In genomic region chr10:77839006-77839405, GRCm38 (mm10) we compare ENCODE assay signal across 27 mouse cellular contexts. TPM values are rescaled to one million over a fixed set of nuclear protein-coding genes. Genes with fewer than 3 reads are reported as not detected.
"Had no signal": no experiment of that assay in that cellular context is flagged by ENCODE, and none has a peak within 500 bp of the region (broad histone marks: within the 10 kb centered on the region; RNA-seq: fewer than 3 reads in every experiment).

No protein-coding gene starts in this region.

- DNase-seq: gastrocnemius, adult 2 months; gastrocnemius, postnatal 10 days; gastrocnemius, postnatal 25 days; heart, adult 18-20 months; heart, postnatal 14 days; heart, postnatal 36 days; kidney, adult 11 months; kidney, adult 2 months; kidney, adult 9 months; kidney, postnatal 14 days; kidney, postnatal 36 days; layer of hippocampus, adult 9-11 months; layer of hippocampus, postnatal 36 days; left cerebral cortex, postnatal 4 days had no signal

RNA-seq across cellular contexts. Expression of gene Krtap10-10, which starts 3.3 kb away (rescaled TPM):
- total RNA-seq: gastrocnemius, adult 2 months; gastrocnemius, postnatal 10 days; gastrocnemius, postnatal 25 days; gastrocnemius, postnatal 4 days; heart, adult 18-20 months; heart, adult 8-10 months; heart, postnatal 14 days; heart, postnatal 36 days; hematopoietic stem cell, adult 5-6 weeks; hindbrain, postnatal 0 days; layer of hippocampus, adult 18-20 months; layer of hippocampus, adult 8-10 months; layer of hippocampus, postnatal 14 days; layer of hippocampus, postnatal 36 days; left cerebral cortex, adult 18-20 months; left cerebral cortex, adult 8-10 months; left cerebral cortex, postnatal 10 days; left cerebral cortex, postnatal 25 days; left cerebral cortex, postnatal 4 days; liver, adult 2 months had no signal

RNA-seq across cellular contexts. Expression of gene Gm36176, which starts 7.6 kb away (rescaled TPM):
- total RNA-seq: gastrocnemius, adult 2 months; gastrocnemius, postnatal 10 days; gastrocnemius, postnatal 25 days; gastrocnemius, postnatal 4 days; granulocyte monocyte progenitor cell, adult 5-6 weeks; heart, adult 18-20 months; heart, adult 8-10 months; heart, postnatal 14 days; heart, postnatal 36 days; hematopoietic stem cell, adult 5-6 weeks; hindbrain, postnatal 0 days; layer of hippocampus, adult 18-20 months; layer of hippocampus, adult 8-10 months; layer of hippocampus, postnatal 14 days; layer of hippocampus, postnatal 36 days; left cerebral cortex, adult 18-20 months; left cerebral cortex, adult 8-10 months; left cerebral cortex, postnatal 10 days; left cerebral cortex, postnatal 25 days; left cerebral cortex, postnatal 4 days; liver, adult 2 months had no signal

RNA-seq across cellular contexts. Expression of gene Krtap10-4, which starts 12.1 kb away (rescaled TPM):
- total RNA-seq: gastrocnemius, adult 2 months; gastrocnemius, postnatal 10 days; gastrocnemius, postnatal 25 days; gastrocnemius, postnatal 4 days; granulocyte monocyte progenitor cell, adult 5-6 weeks; heart, adult 18-20 months; heart, adult 8-10 months; heart, postnatal 14 days; heart, postnatal 36 days; hematopoietic stem cell, adult 5-6 weeks; hindbrain, postnatal 0 days; layer of hippocampus, adult 18-20 months; layer of hippocampus, adult 8-10 months; layer of hippocampus, postnatal 14 days; layer of hippocampus, postnatal 36 days; left cerebral cortex, adult 18-20 months; left cerebral cortex, adult 8-10 months; left cerebral cortex, postnatal 10 days; left cerebral cortex, postnatal 25 days; left cerebral cortex, postnatal 4 days; liver, adult 2 months had no signal

RNA-seq across cellular contexts. Expression of gene Gm10318, which starts 13.7 kb away (rescaled TPM):
- total RNA-seq: gastrocnemius, adult 2 months; gastrocnemius, postnatal 10 days; gastrocnemius, postnatal 25 days; gastrocnemius, postnatal 4 days; granulocyte monocyte progenitor cell, adult 5-6 weeks; heart, adult 18-20 months; heart, adult 8-10 months; heart, postnatal 14 days; heart, postnatal 36 days; hematopoietic stem cell, adult 5-6 weeks; hindbrain, postnatal 0 days; layer of hippocampus, adult 18-20 months; layer of hippocampus, adult 8-10 months; layer of hippocampus, postnatal 14 days; layer of hippocampus, postnatal 36 days; left cerebral cortex, adult 18-20 months; left cerebral cortex, adult 8-10 months; left cerebral cortex, postnatal 10 days; left cerebral cortex, postnatal 25 days; left cerebral cortex, postnatal 4 days; liver, adult 2 months had no signal

RNA-seq across cellular contexts. Expression of gene Gm3285, which starts 22.8 kb away (rescaled TPM):
- total RNA-seq: gastrocnemius, adult 2 months; gastrocnemius, postnatal 10 days; gastrocnemius, postnatal 25 days; gastrocnemius, postnatal 4 days; granulocyte monocyte progenitor cell, adult 5-6 weeks; heart, adult 18-20 months; heart, adult 8-10 months; heart, postnatal 14 days; heart, postnatal 36 days; hematopoietic stem cell, adult 5-6 weeks; hindbrain, postnatal 0 days; layer of hippocampus, adult 18-20 months; layer of hippocampus, adult 8-10 months; layer of hippocampus, postnatal 14 days; layer of hippocampus, postnatal 36 days; left cerebral cortex, adult 18-20 months; left cerebral cortex, adult 8-10 months; left cerebral cortex, postnatal 10 days; left cerebral cortex, postnatal 25 days; left cerebral cortex, postnatal 4 days; liver, adult 2 months had no signal
